Mouse (Mus musculus) heart, adult 2 months (tissue): ENCODE measurements around the gene Ltbp4. TPM values are rescaled to one million over a fixed set of nuclear protein-coding genes. Genes with fewer than 3 reads are reported as not detected.

Source experiments
- DNase-seq, 2 experiments: peaks; one replicate each; pipeline ENCODE4 v3.0.0; 2021
- H3K27ac ChIP-seq: fragments of 200-600 bp; 2 replicates; pipeline ENCODE4 v1.8.1; 2022
- H3K27me3 ChIP-seq: fragments of 200-500 bp; 2 replicates; pipeline ENCODE4 v1.6.1; 2012; ENCODE audit warnings: mild to moderate bottlenecking, low read length, inconsistent platforms, mixed read lengths; ENCODE audit not compliant: control insufficient read depth, insufficient read depth
- H3K36me3 ChIP-seq: fragments of 200-500 bp; 2 replicates; pipeline ENCODE4 v1.6.1; 2012; ENCODE audit warnings: low read length, inconsistent platforms; ENCODE audit not compliant: control insufficient read depth, insufficient read depth
- H3K4me1 ChIP-seq: fragments of 200-500 bp; 2 replicates; pipeline ENCODE4 v1.6.1; 2011; ENCODE audit warnings: low read length; ENCODE audit not compliant: control insufficient read depth, insufficient read depth
- H3K4me3 ChIP-seq: fragments of 200-600 bp; 2 replicates; pipeline ENCODE4 v1.8.1; 2022
- H3K79me2 ChIP-seq: fragments of 200-500 bp; replicated peaks from 2 replicates; pipeline ENCODE4 v1.6.1; 2012; ENCODE audit warnings: mild to moderate bottlenecking, inconsistent platforms, low read length, moderate library complexity, mixed read lengths; ENCODE audit not compliant: control insufficient read depth, insufficient read depth
- H3K9ac ChIP-seq: fragments of 200-500 bp; 2 replicates; pipeline ENCODE4 v1.6.1; 2012; ENCODE audit warnings: low read depth, mild to moderate bottlenecking, control low read depth, inconsistent platforms, low read length, mixed read lengths
- CTCF ChIP-seq: fragments of 200-600 bp; IDR thresholded peaks from 2 replicates; pipeline ENCODE4 v1.8.1; 2022; ENCODE audit warnings: antibody characterized with exemption, mild to moderate bottlenecking, moderate library complexity
- EP300 ChIP-seq: fragments of 200-500 bp; IDR thresholded peaks from 2 replicates; pipeline ENCODE4 v1.6.1; 2011; ENCODE audit warnings: low read depth, low read length, control low read depth; ENCODE audit not compliant: insufficient read depth
- POLR2A ChIP-seq: fragments of 200-500 bp; IDR thresholded peaks from 2 replicates; pipeline ENCODE4 v1.6.1; 2011; ENCODE audit warnings: mild to moderate bottlenecking, low read depth, low read length, control low read depth; ENCODE audit not compliant: insufficient read depth
- WGBS: fragments of 180-500 bp; shearing (Covaris S2); methylation state at CpG from one replicate; pipeline ENCODE4 v1.1.7; 2018; 5-methylcytosine and 5-hydroxymethylcytosine counted together
- intact Hi-C: fragments of 180-260 bp; cut with DNase I; formaldehyde crosslinking; loops from one replicate; pipeline ENCODE4 v1.15.1; 2025
- polyA plus RNA-seq: library from polyadenylated mRNA; depleted of rRNA; stranded (reverse); fragments of >200 nt; gene quantifications from 2 replicates; pipeline ENCODE4 v1.2.3, GENCODE M21; 2012
- total RNA-seq, 2 experiments: library from RNA; stranded (reverse); gene quantifications; 2 replicates each; pipeline ENCODE4 v1.2.3; 2021

Ltbp4 gene
- total and polyA plus RNA-seq, 3 experiments: 187 to 374 (median 221) TPM

DNA sequence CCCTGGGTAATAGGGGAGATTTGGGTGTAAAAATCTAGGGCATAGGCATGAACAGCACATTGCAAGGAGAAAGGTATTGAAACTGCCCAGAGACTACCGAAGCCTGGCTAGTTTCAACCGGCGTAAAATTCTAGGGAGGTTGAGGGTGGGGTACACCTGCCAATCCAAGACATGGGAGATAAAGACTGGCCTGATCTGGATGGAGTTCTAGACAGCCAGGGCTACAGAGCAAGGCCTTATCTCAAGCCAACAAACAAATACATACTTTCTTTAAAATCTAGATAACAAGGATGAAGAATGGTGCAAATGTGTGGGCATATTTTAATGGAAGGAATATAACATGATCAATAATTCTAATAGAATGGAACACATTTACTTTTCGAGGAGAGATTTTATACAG is 17.3 kb upstream of the Ltbp4 start:
- intact Hi-C loops: loop anchor here (5.0 to 10.0 kb wide), 2 partner anchors 93 to 320 kb away; partner anchors contain the start of genes Blvrb, Map3k10 and Sptbn4
- Histone ChIP-seq H3K4me3 (no peak overlapping the region), H3K79me2 (no peaks in the 10 kb centered on the region), H3K27me3 (no peaks in the 10 kb centered on the region), H3K36me3 (no peaks in the 10 kb centered on the region), H3K4me1 (peaks cover 3% of the 10 kb centered on the region), H3K9ac (no peak overlapping the region), H3K27ac (no peak overlapping the region)
- WGBS: 56% methylated on average over 4 of the region's 4 CpGs
- DNase-seq: no peak
- TF ChIP-seq POLR2A (no peak), CTCF (no peak), EP300 (no peak)

DNA sequence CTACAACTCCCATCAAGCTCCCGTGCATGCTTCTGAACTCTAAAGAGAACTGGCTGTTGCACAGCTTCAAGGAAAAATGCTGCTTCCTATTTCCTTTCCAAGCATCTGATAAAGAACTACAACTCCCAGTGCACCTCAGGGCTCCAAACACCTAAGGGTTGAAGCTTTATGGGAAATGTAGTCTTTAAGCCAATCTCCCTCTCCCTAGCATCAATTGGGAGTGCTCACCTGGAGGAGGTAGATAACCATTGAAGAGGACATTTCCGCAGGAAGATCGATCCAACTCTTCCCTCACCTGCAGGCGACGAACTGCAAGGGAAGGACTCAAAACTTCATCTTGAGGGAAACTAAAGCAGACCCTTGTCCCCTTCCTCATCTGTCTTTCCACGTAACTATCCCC is 16.7 kb upstream of the Ltbp4 start:
- no peaks in the 10 kb centered on the region for H3K79me2 ChIP-seq
- WGBS: 32% methylated on average over 6 of the region's 6 CpGs
- H3K36me3 ChIP-seq: no peaks in the 10 kb centered on the region
- intact Hi-C loops: loop anchor here (10.0 kb wide), 1 partner anchor 321 kb away; the partner anchor contains the start of gene Map3k10
- no peak for TF ChIP-seq POLR2A
- no peak for TF ChIP-seq CTCF
- no peak for TF ChIP-seq EP300
- DNase-seq: no peak
- H3K9ac ChIP-seq: no peak overlapping the region
- no peak overlapping the region for H3K4me3 ChIP-seq
- peaks cover 3% of the 10 kb centered on the region for H3K4me1 ChIP-seq
- H3K27ac ChIP-seq: no peak overlapping the region
- no peaks in the 10 kb centered on the region for H3K27me3 ChIP-seq

DNA sequence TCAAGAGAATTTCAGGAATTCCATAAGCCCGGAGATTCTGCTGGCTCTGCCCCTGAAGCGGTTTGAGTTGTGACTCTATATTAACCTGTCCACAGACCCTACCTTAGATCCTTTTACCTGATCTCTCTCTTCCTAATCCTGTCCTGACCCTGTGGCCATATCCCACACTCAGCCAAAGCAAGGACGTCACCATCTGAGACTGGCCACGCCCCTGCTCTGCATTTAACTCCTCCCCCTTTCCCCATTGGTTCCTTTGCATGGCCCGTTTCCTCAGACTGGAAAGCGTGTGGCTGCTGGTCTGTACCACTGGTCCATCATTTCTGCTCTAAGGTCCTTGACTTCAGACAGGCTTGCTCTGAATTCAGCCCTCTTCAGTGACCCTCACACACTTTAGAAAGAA is 8.0 kb upstream of the Ltbp4 start:
- 41% methylated on average over 6 of the region's 6 CpGs for WGBS
- H3K27ac ChIP-seq: no peak overlapping the region
- no peak overlapping the region for H3K4me3 ChIP-seq
- no peaks in the 10 kb centered on the region for H3K27me3 ChIP-seq
- no peaks in the 10 kb centered on the region for H3K36me3 ChIP-seq
- H3K9ac ChIP-seq: no peak overlapping the region
- H3K79me2 ChIP-seq: no peaks in the 10 kb centered on the region
- TF ChIP-seq CTCF (no peak), POLR2A (no peak), EP300 (no peak)
- no peaks in the 10 kb centered on the region for H3K4me1 ChIP-seq
- no peak for DNase-seq
- intact Hi-C loops: no loop called here

DNA sequence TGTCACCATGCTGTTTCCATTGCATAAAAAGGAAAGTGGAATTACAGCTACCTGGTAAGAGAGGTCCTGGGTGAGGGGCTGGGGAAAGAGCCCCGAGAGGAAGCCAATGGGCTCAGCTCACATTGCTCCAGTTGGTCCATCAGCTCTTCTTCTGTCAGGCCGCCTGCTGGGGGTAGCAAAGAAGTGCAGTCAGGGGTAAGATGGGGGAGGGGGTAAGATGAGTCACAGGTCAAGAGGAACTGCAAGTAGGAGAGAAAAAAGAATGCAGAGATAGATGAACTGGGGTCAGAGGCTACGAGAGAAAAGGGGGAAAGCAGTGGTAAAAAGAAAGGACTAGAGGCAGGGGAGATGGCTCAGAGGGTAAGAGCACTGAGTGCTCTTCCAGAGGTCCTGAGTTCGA is 5.1 kb upstream of the Ltbp4 start:
- no peak for TF ChIP-seq EP300
- TF ChIP-seq POLR2A: no peak
- TF ChIP-seq CTCF: no peak
- H3K9ac ChIP-seq: no peak overlapping the region
- H3K36me3 ChIP-seq: no peaks in the 10 kb centered on the region
- intact Hi-C loops: no loop called here
- WGBS: 72% methylated on average over 4 of the region's 4 CpGs
- no peak for DNase-seq
- H3K79me2 ChIP-seq: no peaks in the 10 kb centered on the region
- H3K27ac ChIP-seq: no peak overlapping the region
- H3K4me1 ChIP-seq: no peaks in the 10 kb centered on the region
- H3K27me3 ChIP-seq: peaks cover 3% of the 10 kb centered on the region; the same call in 1 of the 2 replicates
- no peak overlapping the region for H3K4me3 ChIP-seq

DNA sequence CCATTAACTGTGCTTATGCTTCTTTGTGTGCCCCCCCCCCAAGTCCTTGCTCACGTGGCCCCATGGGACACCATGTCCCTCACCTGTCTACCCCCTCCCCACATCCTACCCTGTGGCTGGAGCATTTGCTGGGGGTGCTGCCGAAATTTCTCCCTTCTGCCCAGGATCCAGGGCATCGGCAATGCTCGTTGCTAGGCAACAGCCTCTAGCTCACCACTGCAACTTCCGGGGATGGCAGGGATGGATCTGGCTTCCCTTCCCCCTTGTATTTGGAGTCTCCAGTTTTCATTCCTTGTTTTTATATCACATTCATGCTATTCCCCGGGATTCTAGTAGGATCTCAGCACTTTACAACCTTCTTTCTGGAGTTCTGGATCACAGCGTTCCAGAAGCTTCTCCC is 2.0 kb upstream of the Ltbp4 start:
- no peak overlapping the region for H3K27ac ChIP-seq
- H3K36me3 ChIP-seq: no peaks in the 10 kb centered on the region
- intact Hi-C loops: loop anchor here (5.0 kb wide), 2 partner anchors 133 to 348 kb away; partner anchors contain the start of genes Sertad3 and Zfp607b
- no peaks in the 10 kb centered on the region for H3K79me2 ChIP-seq
- peaks cover 2% of the 10 kb centered on the region; the same call in 1 of the 2 replicates for H3K4me1 ChIP-seq
- TF ChIP-seq POLR2A (no peak), CTCF (no peak), EP300 (no peak)
- 38% methylated on average over 7 of the region's 7 CpGs for WGBS
- H3K9ac ChIP-seq: no peak overlapping the region
- H3K27me3 ChIP-seq: peaks cover 11% of the 10 kb centered on the region; the same call in 1 of the 2 replicates
- DNase-seq: no peak
- no peak overlapping the region for H3K4me3 ChIP-seq

DNA sequence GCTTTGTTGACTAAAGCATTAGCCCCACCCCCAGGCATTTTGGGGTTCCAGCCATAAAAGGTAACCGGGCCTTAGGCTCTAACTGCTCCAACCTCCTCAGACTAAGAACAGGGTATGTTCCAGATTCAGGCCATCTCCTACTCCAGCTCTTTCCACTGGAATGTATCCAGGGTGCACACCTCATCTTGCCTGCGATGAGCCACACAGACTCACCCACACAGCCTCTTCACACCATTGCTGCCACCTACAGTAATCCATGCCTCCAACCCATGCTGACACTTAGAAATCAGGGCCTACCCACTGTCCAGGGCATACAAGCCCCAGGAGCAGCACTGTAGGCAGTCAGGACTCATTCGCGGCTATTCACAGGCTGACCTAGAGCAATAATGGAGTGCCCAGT is 1.6 kb upstream of the Ltbp4 start:
- H3K9ac ChIP-seq: no peak overlapping the region
- 71% methylated on average over 4 of the region's 4 CpGs for WGBS
- H3K79me2 ChIP-seq: no peaks in the 10 kb centered on the region
- TF ChIP-seq CTCF (no peak), POLR2A (no peak), EP300 (no peak)
- H3K4me3 ChIP-seq: no peak overlapping the region
- intact Hi-C loops: loop anchor here (5.0 kb wide), 2 partner anchors 133 to 348 kb away; partner anchors contain the start of genes Sertad3 and Zfp607b
- no peak overlapping the region for H3K27ac ChIP-seq
- peaks cover 2% of the 10 kb centered on the region; the same call in 1 of the 2 replicates for H3K4me1 ChIP-seq
- DNase-seq: no peak
- peaks cover 11% of the 10 kb centered on the region; the same call in 1 of the 2 replicates for H3K27me3 ChIP-seq
- H3K36me3 ChIP-seq: no peaks in the 10 kb centered on the region
